Mouse (Mus musculus) spleen, embryonic (tissue): ENCODE results near the gene Pim1.
"Not testable (repeated sequence)": the region's sequence is repeated elsewhere in the genome, so short reads cannot be mapped to it uniquely, and the experiment has no call there.

Experiments
- CTCF ChIA-PET: fragments of 350-600 bp; sonication (Branson Sonifier 250); formaldehyde crosslinking; loops from one replicate; lab custom pipeline; 2022; lab: Charles Lee

Pim1 gene

DNA sequence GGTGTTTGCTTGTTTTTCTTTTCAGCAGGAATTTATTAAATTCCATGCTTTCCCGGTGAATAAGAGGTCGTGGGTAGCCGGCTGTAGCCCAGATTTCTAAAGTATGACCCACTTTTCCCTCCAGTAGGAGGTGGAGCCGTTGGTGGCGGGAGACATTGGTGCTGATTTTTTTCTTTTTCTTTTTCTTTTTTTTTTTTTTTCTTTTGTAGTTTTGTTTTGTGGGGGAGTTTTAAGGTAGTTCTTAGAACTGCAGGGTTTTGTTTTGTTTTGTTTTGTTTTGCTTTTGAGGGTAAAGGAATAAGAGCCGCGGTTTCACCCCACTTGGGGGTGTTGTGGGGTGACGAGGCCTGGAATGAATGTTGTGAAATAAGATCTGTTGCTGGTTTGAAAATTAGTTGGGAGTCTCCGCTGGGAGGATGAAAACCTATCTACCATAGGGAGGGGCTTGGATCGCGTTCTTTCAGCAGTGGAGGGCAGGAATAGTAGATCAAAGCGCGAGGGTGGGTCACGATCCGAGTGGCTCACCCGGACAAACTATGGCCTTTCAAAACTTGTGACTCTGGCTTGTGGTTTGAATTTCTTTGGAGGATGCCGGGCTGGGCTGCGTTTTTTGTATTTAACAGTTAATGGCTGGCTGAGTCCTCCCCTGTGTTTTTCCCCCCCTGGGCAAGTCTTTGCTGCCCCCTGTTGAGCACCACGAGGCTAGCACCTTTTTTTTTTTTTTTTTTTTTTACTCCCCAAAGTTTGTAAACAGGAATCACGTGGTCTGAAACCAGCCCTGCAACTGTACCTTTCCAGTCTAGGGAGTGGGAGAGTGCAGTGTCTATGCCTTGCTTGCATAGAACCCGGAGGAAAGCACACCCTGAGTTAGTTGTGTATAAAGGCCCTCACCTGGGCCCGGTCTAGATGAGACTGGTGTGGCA, 2.0 kb downstream of the Pim1 start:
- CTCF ChIA-PET = interaction anchor here (0.6 to 0.9 kb wide), 4 partner anchors 97 to 971 kb away, joined by 3 to 11 read pairs (median 4); no protein-coding TSS in a partner anchor

DNA sequence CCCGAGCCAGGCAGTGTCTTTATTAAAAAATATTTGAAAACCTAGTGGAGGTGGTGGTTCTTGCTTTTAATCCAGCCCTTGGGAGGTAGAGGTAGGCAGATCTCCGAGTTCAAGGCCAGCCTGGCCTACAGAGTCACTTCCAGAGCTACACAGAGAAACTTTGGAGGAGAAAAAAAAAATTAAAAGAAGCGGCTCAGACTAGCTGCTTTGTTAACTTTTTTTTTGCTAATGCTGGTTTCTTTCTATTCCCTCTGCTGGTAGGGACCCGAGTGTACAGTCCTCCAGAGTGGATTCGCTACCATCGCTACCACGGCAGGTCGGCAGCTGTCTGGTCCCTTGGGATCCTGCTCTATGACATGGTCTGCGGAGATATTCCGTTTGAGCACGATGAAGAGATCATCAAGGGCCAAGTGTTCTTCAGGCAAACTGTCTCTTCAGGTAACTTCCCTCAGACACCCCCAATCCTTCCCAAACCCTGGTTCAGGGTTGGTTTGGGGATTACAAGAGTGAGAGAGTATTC, 3.0 kb downstream of the Pim1 start:
- CTCF ChIA-PET = interaction anchor here (0.6 to 0.7 kb wide), 2 partner anchors 98 to 193 kb away, joined by 3 to 4 read pairs; no protein-coding TSS in a partner anchor

DNA sequence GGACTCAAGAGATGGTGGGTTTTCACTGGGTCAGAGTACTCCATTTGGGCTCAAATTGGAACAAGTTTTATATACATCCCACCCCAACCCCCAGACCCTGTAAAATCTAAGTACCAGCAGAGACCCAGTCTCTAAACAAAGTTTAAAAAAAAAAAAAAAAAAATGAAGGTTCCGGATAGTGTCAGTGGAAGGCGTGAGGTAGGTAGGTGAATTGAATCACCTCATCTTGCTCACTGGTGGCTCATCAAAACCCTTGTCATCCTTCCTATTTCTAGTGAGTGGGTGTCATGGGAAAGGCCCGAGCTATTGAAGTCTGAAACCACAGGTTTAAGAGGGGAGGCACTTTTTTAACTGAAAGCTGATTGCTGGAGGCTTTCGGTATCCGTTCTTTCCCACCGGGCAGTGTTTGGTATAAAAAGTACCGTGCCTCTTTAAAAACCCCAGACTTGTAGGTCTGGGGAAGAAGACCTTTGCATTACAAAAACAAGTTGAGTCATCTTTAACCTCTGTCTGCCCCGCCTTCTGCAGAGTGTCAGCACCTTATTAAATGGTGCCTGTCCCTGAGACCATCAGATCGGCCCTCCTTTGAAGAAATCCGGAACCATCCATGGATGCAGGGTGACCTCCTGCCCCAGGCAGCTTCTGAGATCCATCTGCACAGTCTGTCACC, 3.6 kb downstream of the Pim1 start:
- CTCF ChIA-PET = interaction anchor here (0.7 kb wide), 1 partner anchor 590 kb away, joined by 3 read pairs; no protein-coding TSS in a partner anchor

DNA sequence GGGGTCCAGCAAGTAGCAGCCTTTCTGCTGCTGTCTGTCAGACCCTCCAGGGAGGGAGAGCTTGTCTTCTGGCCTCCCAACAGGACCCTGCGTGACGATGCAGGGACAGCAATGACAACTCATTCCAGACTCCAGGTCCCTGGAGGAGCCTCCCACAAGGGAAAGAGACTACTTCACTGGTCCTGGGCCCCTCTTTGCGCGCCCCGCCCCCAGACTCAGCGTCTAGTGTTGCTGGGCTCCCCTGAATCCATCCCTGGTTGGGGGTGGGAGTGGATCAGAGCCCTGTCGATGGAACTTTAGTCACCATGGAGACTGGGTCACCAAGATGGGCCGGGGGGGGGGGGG, 4.2 kb downstream of the Pim1 start:
- CTCF ChIA-PET = interaction anchor here (0.7 kb wide), 1 partner anchor 591 kb away, joined by 3 read pairs; no protein-coding TSS in a partner anchor

DNA sequence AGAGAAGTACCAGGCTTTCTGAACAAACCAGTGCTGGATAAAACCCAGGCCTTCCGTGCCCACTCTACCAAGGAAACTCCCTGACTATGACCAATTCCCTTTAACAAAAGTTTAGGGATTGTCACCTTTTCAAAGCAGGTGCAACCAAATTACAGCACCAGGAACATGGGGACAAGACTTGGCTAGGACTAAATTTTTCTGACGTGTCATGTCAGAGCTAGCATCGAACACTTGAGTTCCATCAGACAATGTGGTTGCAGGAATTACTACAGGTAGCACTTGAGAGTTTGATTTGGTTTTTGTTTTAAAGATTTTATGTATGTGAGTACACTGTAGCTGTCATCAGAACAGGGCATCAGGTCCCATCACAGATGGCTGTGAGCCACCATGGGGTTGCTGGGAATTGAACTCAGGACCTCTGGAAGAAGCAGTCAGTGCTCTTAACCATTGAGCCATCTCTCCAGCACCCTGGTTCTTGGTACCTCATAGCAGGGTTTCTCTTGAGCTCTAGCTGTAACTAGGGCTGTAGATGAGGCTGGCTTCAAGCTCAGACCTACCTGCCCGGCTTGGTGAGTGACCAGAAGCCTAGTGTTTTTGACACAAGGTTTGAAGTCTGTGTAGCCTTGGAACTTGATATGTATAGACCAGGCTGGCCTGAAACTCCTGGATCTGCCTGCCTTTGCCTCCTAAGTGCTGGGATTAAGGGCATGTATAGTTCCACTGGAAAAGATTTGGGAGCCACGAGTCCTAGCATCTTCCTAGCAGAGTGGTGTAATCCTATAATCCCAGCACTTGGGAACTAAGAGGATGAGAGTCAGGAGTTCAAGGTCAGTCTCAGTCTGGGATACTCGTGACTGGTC, 5.9 kb downstream of the Pim1 start:
- CTCF ChIA-PET = interaction anchor here (0.5 kb wide), 1 partner anchor 80 kb away, joined by 3 read pairs; no protein-coding TSS in a partner anchor

DNA sequence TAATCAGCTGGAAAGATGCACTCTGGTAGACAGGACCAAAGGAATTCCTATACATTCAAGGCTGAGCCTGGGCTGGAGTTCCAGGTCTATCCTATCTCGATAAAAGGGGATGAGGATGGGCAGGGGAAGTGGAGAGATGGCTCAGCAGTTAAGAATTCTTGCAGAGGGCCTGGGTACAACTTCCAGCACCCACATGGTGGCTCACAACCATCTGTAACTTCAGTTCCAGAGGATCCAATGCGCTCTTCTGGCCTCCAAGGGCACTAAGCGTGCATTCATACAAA, 6.5 kb downstream of the Pim1 start:
- CTCF ChIA-PET = no interaction called here

DNA sequence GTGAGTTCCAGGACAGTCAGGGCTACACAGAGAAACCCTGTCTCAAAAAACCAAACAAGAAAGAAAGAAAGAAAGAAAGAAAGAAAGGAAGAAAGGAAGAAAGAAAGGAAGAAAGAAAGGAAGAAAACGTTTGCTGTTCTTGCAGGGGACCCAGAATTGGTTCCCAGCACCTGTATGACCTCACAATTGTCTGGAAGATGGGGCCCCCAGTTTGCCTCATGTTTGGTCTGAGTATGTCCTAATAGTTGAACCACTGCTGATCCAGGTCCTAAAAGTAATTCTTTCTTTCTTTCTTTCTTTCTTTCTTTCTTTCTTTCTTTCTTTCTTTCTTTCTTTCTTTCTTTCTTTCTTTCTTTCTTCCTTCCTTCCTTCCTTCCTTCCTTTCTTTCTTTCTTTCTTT, 6.9 kb downstream of the Pim1 start:
- CTCF ChIA-PET = not testable (repeated sequence)

DNA sequence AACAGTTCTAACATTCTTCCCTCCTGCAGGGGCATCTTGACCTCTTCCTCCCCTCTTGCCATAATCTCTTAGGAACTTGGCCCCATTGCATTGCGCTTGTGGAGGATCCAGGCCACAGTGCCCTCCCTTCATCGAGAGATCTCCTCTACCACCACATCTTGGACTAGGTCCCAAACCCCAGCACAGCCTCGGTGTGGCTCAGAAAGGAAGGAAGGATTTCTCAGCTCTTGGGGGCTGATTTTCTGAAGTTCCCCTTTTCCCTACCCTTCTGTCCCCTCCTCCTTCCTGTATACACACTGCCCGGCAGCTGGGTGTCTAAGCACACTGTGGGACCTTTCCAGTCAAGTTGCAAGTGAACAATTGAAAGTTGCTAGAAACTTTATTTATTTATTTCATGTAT, 7.5 kb downstream of the Pim1 start:
- CTCF ChIA-PET = interaction anchor here (0.8 kb wide), 1 partner anchor 231 kb away, joined by 4 read pairs; no protein-coding TSS in a partner anchor

DNA sequence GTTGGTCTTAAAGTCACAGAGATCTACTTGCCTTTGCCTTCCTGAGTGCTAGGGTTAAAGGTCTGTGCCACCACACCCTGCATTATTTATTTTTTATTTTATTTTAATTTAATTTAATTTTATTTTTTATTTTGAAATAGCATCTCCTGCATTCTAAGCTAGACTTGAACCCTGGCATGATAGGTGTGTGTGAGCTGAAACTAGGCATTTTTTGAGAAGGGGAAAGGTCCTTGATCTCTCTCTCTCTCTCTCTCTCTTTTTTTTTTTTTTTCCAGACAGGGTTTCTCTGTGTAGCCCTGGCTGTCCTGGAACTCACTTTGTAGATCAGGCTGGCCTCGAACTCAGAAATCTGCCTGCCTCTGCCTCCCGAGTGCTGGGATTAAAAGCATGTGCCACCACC, 8.4 kb downstream of the Pim1 start:
- CTCF ChIA-PET = interaction anchor here (0.6 kb wide), 1 partner anchor 884 kb away, joined by 20 read pairs; no protein-coding TSS in a partner anchor

DNA sequence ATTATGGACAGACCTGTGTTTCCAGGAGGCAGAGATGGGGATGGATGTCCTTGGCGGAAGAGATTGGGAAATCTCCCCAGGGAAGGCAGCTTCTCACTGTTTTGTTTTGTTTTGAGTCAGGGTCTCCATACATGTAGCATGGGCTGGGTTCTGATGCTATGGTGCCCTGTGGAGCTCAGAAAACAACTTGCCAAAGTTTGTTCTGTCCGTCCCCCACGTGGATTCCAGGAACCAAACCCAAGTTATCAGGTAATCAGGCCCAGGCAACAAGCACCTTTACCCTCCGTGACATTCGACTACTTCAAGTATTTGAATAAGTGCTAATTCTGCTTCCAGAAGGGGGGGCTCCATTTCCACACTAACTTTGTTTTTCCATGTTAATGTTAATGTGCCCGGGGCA, 9.0 kb downstream of the Pim1 start:
- CTCF ChIA-PET = no interaction called here

DNA sequence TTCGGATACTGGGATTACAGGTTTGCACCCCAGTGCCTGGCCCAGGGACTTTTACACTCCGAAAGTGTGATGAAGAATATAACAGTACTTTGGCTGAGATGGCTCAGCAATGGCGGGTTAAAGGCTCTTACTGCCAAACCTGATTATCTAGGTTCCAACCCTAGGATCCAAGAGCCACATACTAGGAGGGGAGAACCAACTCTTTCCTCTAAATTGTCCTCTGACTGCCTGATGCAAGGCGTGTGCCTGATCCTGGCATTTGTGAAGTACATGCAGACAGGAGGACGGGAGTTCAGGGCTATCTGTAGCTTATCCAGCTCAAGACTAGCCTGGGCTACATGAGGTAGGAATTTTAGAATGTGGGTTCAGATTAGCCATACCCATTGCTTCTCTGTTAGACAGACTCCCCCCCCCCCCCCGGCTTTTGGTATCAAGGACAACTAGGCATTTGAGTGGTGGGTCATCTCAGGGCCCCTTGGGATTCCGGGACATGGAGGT, 9.7 kb downstream of the Pim1 start:
- CTCF ChIA-PET = interaction anchor here (0.9 kb wide), 1 partner anchor 119 kb away, joined by 3 read pairs; no protein-coding TSS in a partner anchor

DNA sequence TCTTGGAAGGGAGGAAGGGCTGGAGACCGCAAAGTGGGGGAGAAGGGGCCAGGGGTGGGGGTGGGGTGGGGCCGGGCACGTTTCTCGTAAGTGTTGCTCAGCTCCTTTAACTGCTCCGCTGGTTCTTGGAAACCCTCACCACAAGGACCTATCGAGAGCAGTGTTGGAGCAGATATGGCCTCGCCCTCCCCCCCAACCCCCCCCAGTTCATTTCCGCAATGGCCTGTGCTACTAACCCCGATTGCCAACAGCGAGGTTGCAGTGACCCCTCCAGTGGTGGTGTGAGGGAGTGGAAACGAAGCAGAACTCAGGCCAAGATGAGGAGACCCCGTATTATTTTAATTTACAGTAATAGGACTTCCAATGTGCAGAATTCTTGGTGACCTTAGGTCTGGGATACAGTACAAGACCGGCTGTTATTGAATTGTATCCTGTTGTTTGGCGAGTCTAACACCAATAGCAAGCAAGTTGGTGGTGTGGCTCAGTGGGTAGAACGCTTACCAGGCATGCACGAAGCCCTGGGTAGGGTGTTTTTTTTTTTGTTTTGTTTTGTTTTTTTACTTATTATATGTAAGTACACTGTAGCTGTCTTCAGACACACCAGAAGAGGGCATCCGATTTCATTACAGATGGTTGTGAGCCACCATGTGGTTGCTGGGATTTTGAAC, 10.4 kb downstream of the Pim1 start:
- CTCF ChIA-PET = interaction anchor here (0.9 kb wide), 1 partner anchor 120 kb away, joined by 3 read pairs; no protein-coding TSS in a partner anchor

DNA sequence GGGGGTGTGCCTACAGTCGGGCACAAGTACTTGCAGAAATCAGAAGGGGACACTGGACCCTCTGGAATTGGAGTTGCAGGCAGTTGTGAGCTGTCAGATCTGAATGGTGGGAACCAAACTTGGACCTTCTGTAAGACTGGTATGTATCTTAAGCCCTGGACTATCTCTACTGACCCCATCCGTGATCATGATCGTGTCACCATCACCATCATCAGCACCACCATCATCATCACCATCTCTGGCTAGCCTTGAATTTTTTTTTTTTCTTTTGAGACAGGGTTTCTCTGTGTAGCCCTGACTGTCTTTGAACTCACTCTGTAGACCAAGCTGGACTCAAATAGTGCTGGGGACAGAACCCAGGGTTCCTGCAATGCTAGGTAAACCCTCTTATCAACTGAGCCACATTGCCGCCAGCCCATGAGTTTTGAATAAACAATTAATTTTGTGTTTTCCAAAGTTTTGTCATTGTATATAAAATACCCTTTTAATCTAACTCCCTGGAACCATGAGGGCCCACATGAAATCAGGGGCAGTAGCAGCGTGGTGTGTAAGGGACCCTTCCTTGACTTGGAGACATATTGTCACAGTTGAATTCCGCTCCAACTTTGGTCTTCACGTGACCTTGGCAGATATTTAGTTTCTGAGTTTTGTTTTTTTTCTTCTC, 11.6 kb downstream of the Pim1 start:
- CTCF ChIA-PET = interaction anchor here (0.5 to 0.8 kb wide), 3 partner anchors 10 to 331 kb away, joined by 3 to 8 read pairs (median 3); no protein-coding TSS in a partner anchor

DNA sequence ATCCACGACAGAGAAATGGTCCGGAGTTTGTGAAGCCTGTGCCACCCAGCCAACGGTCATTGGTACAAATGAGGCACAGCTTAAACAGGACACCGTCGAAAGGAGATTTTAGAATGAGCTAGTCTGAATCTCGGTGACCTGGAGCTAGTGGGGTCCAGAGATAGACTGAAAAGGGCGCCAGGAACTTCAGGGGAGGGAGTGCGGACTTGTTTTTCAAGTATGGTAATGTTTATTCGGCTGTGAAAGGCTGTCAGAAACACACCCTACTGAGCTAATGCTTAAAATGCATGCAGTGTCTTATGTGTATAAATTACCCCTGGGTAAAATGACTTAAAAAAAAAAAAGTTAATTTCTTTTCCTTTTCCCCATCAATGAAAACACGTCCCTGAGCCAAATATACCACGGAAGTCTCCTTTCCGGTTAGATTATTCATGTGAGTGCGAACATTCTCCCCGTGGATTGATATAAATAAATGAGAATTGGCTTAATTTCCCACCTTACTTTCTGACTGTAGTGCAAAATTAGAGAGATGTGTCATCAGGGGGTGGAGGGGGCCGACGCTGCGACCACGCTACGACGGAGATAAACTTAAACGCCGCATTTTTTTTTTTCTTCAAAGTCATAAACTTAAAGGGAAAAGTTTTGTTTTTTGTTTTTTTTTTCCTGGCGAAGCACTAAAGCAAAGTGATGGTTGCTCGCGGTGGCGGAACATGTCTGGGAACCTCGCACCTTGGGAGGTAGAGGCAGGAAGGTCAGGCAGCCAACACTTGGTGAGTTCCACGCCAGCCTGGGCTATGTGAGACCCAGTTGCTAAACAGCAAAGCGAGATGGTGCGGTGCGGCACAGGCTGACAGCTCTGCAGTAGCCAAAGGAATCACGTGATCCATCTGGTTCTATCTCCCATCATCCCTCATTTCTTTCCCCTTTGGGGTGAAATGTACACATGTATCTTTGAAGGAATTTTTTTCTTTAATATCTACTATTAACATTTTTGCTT, 12.4 kb downstream of the Pim1 start:
- CTCF ChIA-PET = interaction anchor here (0.6 kb wide), 1 partner anchor 34 kb away, joined by 3 read pairs; no protein-coding TSS in a partner anchor

DNA sequence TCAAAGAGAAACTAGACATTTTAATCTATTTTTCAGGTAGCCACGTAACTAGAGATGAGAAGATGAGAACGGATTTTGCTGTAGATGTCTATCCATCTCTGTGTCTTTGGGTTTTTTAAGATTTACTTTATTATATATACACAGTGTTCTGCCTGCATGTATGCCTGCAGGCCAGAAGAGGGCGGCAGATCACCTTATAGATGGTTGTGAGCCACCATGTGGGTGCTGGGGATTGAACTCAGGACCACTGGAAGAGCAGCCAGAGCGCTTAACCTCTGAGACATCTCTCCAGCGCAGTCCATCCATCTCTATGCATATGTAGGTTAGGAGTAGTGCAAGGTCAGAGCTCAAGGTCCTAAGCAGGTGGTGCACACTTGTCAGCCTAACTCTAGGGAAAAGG, 13.1 kb downstream of the Pim1 start:
- CTCF ChIA-PET = interaction anchor here (0.6 kb wide), 1 partner anchor 124 kb away, joined by 3 read pairs; no protein-coding TSS in a partner anchor

DNA sequence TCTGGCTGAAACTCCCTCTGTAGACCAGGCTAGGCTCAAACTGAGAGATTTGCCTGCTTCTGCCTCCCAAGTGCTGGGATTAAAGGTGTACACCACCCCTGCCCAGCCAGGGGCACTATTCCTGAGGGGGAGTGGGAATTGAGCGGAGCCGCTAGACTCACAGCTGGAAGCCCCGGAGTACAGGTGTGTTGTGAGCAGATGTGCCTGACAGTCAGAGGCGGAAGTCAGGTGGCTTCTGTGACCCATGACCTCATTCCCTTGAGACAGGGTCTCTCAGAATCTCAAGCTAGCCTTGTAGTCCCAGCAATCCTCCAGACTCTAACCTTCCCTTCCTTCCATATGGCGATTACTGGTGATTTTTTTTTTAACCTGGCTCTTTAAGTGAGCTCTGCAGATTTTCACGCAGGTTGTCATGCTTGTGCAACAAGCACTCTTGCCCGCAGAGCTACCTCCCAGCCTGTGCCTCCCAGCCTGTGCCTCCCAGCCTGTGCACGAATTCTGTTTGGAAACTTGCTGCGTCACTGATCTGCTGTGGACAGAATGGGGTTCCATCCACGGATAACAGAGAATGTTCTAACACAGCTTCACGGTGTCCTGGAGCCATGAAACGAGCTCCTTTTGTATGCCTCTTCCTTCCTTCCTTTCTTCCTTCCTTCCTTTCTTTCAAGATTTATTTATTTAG, 18.5 kb downstream of the Pim1 start:
- CTCF ChIA-PET = no interaction called here

DNA sequence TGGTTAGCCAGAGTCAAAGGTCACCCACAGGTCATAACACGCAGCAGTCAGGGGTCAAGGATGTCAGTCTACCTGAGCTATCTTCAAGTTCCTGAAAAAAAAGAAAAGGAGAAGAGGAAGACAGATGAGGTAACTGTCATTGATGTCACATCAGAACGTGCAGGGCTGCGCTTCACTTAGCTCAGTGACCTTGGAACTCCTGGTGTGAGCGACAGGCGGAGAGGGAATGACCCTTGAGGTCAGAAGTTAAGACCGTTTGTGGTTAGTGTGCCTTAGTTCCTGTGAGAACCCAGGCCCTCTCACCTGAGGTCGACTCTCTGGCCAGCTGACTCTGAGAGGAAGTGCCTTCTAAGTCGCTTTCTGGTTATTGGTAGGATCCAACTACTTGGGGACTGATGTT, 20.1 kb downstream of the Pim1 start:
- CTCF ChIA-PET = interaction anchor here (0.9 to 2.0 kb wide), 2 partner anchors 118 to 140 kb away, joined by 4 to 5 read pairs; no protein-coding TSS in a partner anchor
